Mouse (Mus musculus) adrenal gland, adult 8-10 months (tissue): ENCODE results near the gene Fam160a2. TPM values are rescaled to one million over a fixed set of nuclear protein-coding genes. Genes with fewer than 3 reads are reported as not detected.

Experiments
- DNase-seq: peaks from one replicate; pipeline ENCODE4 v3.0.0; 2022
- total RNA-seq, 4 experiments: library from RNA; stranded (reverse); gene quantifications; 2 replicates each; pipeline ENCODE4 v1.2.4; 2022

Gene Fam160a2
- total RNA-seq, result 10 to 100 TPM; 28.5 to 34.9 (median 32.1) TPM

DNA sequence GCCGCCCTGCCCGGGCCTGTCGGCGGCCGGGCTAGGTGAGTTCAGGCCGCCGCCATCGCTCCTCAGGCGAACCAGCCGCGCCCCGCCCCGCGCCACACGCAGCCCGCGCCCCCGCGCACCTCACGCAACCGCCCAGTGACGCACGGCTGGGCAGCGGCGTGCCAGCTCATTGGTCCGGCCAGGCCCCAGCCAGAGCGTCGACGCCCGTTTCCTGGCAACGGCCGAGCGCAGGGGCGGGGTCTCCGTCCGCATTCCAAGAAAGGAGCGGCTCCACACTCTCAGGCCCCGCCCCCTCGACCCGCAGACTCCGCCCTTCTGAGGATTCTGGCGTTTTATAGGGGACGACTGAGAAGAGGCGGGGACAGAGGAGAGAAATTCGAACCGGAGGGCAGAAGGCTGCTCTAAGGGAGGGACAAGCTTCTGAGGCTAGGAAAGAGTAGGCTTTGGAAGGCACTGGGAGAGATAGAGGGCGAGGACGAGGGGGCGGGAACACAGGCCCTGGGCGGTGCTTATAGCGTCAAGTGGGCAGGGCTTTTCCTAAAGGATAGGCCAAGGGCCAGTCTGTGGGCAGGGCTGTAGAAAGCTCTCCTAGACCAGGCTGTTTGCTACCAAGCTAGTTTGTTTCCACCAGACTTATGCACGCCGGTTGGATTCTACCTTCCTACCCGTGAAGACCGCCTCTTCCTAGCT lies at the start of gene Fam160a2:
TSS of gene Fam160a2 (minus strand) at position 120 of the 690 bp plus-strand sequence.
- DNase-seq, result peak; percentile 100

DNA sequence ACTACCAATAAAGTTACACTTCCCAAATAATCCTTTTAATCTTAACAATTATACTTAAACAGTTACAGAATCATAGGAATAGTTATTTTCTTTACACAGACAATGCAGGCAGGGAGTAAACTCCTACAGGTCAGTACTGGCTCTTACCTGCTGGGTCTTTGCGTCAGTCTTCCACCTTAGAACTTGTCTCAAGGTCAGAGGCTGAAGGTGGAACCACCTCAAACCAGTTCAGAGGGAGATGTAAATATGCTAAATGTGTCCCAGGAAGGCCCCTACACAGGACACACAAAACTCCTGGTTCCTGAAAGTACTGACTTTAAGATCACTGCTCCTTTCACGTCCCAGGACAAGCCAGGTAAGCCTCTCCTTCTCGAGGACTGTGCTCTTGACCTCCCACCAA lies 45.2 kb upstream of the Fam160a2 start:
- no peak for DNase-seq

DNA sequence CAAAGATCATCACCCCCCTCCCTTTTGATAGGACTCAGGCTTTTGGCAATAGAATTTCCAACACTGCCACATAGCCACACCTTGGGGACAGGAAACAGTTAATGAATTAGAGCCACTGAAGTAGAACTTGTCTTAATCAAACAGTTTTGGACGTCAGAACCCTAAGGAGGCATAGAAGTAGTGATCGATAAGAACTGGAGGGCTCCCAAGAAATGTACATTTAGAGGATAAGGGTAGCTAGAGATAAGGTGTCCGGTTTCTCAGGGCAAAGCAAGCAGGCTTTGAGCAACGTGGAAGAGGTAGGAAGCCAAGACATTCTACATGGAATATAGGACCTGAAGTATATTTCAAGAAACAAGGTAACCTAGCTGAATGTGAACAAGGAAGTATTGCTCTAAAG lies 41.6 kb upstream of the Fam160a2 start:
- no peak for DNase-seq

DNA sequence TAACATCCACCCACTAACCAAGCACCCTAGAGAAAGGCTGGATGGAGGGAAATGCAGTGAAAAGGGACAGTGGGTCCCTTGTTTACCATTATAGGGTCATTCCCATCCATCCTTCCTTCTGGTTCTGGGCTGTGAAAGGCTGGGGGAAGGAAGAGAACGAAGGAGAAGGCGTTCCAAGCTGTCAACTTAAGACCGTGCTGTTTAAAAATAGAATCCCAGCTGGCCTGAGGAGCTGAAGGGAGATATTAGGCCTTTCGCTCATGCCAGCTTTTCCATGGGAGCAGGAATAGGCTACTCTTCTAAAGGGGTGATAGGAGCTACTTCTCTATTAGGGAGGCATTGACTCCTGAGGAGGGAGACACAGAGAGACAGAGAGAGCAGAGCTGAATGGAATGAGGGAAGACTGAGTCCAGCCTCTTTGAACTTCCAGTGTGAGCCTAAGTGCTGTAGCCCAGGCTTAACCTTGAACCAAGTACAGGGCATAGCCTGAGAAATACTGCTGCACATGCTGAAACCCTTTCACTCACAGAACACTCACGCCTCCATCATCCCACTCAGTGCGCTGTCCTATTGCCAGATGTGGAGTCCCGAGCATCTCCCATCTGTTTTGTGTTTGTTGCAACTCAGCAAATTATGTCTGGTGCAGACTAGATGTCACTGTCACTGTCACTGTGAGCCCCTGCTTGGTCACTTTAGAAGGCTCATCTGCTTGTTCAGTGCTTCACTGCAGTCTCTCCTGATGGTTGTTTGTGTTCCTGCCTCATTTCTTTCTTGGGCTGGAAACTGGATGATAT lies 38.3 kb upstream of the Fam160a2 start:
- no peak for DNase-seq

DNA sequence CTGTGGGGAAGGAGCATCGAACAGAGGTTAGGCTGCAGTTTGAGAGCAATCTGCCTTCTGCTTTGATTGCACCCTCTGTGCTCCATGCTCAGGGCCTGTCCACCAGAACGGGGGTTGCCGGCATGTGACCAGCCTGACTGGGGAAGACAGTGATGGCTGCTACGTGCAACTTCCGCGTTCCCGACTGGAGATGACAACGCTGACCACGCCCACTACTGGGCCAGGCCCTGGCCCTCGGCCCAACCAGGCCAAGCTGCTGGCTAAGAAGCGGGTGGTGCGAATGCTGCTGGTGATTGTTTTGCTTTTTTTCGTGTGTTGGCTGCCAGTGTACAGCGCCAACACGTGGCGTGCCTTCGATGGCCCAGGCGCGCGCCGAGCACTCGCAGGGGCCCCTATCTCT lies 34.9 kb upstream of the Fam160a2 start:
- no peak for DNase-seq

DNA sequence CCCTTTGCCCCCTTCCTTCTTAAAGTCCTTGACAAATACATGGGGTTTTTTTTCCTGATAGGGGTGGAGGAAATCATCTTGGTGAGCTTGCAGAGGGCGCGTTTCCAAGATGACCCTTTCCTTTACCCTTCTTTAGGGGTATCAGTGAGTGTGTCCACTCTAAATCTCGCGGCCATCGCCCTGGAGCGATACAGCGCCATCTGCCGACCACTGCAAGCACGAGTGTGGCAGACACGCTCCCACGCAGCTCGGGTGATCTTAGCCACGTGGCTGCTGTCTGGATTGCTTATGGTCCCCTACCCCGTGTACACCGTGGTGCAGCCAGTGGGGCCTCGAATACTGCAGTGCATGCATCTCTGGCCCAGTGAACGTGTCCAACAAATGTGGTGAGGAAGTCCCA lies 34.0 kb upstream of the Fam160a2 start:
- DNase-seq, result no peak

DNA sequence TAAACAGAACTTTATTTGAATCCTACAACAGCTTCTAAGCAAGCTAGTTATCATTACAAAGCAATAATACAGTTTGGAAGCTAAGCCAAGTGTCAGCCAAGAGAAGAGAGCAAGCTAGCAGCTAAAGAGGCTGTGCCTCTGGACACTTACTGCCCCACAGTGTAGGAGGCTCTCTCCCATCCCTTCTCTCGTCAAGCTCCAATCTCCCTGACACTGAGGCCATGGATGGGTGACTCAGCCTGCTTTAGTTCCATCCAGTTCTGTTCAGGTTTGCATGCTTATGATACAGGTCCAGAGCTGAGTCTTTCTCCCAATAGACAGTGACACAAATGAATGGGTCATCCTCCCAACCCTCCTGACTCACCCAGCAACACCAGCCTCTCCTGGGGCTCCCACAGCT lies 32.2 kb upstream of the Fam160a2 start:
- DNase-seq, result no peak

DNA sequence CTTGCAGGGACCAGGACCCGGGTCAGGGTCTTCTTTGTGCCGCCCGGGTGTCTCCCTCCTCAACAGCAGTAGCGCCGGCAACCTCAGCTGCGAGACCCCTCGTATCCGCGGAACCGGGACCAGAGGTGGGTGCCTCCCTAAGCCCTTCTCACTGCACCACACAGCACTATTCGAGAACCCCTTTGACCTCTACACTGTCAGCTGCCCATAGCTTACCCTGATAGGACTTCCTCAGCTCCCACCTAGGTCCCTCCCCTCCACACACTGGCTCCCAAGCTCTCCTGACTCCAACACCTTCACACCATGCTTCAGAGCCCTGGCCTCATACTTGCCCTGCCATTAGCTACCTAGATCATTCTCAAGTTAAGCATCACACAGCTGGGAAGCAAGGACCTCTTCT lies 26.2 kb upstream of the Fam160a2 start:
- no peak for DNase-seq

DNA sequence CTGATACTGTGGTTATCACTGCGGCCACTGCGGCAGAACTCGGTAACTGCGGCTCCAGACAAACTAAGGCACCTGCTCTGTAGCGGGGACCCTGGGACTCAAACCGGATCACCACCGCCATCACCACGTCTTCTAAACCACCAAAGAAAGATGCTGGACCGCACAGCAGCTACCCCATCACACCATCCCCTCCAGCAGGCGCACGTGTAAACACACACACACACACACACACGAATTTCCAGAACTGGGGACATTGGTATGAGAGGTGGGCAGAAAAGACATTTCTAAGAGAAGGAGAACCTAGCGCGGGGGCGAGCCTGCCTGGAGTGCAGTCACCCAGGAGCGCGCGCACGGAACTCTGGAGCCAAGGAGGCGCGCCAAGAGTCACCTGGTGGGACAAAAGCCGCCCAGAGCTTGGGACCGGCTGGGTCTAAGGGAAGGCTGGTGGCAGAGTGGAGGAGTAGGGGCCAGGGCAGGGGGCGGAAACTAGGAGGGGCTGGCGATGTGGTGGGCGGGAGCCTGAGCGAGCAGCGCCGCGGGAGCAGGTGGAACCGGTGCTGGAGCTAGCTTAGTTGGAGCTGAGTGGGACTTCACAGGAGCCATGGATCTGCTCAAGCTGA lies 25.7 kb upstream of the Fam160a2 start, which contains the start of gene Cckbr:
TSS of gene Cckbr (plus strand) at position 308 of the 620 bp plus-strand sequence.
- DNase-seq, result no peak

DNA sequence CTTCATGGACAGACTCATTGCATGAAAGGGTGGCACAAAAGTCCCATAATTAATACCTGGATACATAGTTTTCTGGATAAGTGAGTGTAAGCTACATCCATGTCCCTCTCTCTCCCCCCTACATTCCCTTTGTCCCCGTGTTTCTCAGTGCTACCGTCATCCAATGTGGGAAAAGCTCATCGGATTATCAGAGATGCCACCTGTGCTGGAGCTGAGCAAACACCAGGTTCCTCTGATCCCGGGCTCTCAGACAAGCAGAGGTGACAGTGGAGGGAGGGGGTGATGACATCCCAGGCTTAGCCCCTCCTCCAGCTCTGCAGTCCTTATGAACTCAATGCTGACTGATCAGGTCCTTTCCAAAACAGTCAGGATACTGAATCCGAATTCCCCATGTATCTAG lies 24.5 kb upstream of the Fam160a2 start:
- DNase-seq, result no peak

DNA sequence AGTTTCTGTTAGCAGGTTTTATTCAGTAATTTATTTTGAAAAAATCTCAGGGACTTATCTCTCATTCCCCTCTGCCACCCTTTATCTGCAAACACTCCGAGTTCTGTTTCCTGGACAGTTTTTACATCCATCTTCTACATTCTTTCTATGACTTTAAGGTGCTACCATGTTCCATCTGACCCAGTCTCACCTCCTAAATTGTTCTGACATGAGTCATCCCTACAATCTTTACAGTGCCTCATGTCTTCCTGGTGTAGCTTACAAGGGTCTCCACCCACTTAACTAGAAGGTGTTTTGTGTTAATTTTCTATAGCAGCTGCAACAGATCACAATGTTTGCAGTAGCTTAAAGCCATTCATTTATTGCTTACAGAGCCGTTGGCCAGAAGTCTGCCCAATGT lies 21.0 kb upstream of the Fam160a2 start:
- no peak for DNase-seq

DNA sequence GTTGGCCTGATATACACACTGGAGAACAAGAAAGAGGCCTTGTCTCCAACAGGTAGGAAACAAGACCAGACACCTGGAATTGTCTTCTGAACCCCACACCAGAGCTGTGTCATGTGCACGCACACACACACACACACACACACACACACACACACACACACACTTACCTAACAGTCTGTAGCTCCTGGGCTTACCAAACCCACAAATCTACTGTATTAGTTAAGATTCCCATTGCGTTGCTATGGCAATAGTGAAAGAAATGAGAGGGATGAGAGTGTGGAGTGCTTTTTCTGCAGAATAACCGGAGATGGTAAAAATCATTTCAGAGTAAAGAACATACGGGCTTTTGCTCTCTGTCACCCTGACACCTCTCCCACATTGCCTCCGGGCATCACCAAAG lies 18.3 kb upstream of the Fam160a2 start:
- no peak for DNase-seq

DNA sequence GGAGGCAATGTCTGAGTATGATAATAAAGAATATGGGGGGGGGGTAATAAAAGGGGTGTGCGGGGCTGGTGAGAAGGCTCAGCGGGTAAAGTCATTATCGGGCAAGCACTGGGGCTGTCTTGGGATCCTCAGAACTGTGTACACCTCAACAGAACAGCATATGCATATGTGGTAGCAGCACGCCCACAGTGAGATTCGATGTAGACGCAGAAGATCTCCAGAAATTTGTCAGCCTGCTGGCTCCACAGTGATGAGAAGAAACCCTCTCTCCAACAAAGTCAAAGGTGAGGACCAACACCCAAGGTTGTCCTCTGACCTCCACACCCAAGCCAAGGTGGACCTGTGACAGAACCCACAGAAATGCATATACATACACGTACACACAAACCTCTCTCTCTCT lies 16.7 kb upstream of the Fam160a2 start:
- no peak for DNase-seq

DNA sequence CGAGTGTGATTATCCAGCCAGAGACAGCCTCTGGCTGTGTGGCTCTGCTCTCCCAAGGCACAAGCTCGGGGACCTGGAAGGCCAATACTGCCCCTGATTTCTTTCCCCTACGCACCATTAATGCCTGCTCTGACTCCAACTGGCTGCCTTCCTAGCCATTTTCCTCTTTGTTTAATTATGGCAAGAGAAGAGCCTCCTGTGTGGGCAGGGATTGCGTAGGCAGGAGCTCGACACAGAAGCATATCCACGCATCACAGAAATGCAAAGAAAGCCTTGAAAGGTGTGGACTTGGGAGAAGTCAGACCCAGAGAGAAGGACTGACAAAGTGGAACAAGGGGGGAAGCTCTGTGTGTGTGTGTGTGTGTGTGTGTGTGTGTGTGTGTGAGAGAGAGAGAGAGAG lies 14.5 kb upstream of the Fam160a2 start:
- no peak for DNase-seq

DNA sequence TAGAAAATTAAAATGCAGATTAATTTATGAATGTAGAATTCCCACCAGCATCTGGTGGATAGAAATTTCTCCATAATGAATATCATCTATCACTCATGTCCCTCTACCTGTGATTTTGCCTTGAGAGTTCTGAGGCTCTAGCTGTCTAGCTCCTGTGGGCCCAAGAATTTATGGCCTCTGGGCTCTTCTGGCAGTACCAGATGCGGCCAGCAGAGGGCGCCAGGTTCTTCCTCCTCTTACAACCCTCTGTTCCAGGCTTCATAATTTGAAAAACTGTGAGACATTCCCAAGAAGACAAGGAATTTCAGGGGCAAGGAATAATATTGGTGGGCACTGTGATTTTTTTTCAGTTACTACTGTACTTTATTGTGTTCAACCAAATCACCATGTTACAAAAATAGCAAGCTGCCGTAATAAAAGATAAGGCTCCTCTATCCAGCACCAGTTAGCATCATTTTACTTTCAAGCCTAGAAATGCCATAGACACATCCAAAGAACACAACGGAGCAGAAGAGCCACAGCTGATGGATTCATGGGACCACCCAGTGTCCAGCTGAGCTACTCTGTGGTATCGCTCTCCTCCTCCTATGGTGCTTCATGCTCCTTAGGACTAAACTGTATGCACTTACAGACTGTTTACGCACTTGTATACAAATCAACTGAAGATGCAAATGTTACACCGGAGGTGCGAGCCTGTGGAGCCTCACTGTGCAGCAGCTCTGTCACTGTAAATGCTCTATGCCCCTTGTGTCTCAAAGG lies 12.2 kb upstream of the Fam160a2 start:
- DNase-seq, result peak; percentile 44

DNA sequence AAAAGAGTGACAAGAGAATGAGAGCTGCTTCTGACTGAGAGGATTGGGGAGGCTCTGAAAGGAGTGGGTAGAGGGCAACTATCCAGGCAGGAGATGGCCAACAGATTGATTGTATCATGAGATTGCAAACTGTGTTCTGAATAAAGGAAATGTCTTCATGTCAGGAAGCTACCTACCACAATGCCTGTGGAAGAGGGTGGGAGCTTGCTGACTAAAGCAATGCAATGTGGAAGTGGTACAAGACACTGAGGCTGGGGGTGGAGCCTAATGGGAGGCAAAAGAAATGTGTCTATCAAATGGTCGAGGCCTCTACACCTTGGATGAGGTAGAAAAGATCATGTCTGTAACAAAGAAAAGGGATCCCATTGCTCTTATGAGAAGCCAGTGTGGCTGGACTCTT lies 6.5 kb upstream of the Fam160a2 start:
- no peak for DNase-seq

DNA sequence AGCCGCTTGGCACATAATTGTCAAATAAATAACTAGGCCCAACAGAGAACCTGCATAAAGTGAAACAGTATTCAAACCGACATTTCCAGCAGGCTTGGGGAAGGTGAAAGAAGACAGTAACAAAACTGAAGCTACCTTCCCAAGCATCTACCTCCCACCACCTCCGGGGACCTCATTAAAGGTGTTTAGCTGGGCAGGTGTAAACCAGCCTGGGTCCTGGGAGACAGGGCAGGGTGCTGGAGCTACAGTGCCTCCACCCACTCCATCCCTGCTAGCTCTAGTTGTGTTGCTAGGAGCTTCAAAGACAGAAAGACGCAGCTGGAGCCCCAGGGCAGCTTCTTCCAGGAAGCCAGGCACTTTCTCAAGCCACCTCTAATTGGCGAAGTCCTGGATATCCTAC lies 4.4 kb upstream of the Fam160a2 start, which contains the start of gene Cnga4:
TSS of gene Cnga4 (plus strand) at position 301 of the 400 bp plus-strand sequence.
- no peak for DNase-seq

DNA sequence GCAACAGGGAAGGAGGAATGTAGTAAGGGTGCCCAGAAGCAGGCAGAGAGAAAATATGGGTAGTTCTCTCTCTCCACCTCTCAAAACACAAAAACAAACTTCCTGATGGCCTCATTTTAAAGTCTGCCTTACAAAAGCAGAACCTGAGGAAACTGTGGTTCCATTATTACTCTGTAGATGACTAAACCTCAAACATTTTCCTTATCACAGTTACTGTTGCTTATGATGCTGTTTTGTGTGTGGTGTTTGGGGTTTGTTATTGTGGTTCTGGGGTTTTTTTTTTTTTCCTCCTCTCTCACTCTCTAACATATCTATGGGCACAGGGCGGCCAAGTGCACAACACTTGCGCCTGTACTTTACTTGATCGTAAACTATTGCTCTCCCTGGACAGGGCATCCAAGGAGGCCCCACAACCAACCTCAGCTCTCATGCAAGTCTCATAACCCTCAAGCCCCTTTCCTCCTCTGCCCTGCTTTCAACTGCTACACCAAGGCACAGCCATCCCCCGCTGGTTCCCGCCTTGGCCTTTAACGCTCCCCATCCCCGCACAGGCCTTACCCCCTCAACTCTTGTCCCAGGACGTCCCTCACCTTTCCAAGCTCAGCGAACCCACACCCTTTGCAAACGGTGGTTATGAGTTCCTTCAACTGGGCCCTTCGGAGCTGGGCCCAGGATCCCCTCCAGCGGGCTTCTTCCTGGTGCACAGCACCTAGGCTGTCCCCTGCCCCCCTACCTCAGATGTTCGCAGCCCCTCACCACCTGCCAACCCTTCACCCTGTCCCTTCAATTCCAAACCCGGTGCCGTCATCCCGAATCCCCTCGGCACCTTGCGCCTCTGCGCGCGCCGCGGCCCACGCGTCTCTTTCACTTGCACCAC lies 558 bp downstream of the Fam160a2 start:
- DNase-seq, result no peak

DNA sequence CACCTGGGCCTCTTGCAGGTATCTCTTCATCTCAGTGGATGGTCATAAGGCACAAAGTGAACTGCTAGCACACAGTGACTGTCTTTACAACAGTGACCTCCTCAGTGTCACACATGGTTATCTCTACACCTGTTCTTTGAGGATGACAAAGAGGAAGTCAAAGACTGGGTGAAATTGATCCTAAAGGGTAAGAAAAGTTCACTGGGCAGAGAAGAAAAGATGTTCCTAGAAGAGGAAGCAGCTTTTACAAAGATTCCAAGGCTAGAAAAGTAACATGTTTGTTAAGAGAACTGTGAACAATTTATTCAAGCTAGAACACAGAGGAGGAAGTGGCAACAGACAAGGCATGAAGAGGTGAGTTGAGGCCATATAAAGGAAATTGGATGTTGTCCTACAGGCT lies 3.7 kb downstream of the Fam160a2 start:
- DNase-seq, result no peak

DNA sequence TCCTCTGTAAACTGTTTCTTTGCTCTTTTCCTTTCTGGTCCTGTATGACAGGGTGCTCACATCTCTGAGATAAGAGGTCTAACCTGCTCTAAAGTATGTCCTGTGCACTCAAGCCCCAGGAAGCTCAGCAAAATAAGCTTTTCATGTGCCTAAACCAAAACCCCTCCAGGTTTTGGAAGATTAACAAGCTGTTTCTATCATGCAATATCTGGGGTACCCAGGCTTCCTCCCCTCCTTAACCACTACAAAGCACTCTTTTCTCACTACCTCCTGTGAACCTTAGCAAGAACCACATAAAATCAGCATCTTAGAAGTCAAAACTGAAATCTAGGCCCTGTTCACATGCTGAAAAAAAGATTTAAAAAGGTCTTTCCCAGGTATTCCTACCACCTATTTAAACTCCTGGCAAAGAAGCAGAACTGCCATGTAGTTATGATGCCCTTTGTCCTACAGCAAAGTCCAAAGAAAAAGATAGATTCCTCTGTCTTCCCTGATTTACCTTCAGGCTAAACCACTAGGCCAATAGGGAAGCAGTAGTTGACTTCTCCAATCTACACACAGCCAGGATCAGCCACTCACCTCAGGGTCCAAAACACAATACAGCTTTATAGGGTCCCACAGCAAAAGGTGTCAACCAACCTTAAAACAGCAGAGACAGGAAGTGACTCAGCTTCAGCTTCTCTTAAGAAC lies 4.6 kb downstream of the Fam160a2 start:
- DNase-seq, result no peak

DNA sequence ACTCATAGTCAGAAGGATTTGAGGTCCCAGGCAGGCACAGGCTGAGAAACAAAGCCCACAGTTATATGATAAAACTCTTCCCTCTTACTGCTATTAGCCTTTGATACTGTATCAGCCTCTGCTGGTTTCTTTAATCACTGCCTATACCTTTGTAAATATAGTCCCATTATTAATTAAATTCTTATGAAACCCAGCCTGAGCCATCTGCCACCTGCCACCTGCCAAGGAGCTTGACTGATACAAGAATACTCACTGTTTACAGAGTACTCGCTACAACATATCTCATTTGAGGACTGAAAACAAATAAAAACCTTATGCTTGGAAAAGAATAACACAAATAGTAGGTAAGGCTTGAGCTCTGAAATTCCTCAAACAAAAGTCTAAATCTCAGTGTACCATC lies 5.2 kb downstream of the Fam160a2 start:
- no peak for DNase-seq
